Mouse (Mus musculus) MEL (cell line): ENCODE results near the gene Rpain. TPM values are rescaled to one million over a fixed set of nuclear protein-coding genes. Genes with fewer than 3 reads are reported as not detected.
A peak's percentile ranks its signal among the peaks of the same experiment; 100 is the strongest.

ENCODE experiments used
- DNase-seq: peaks from one replicate; pipeline ENCODE4 v3.0.0; 2011; ENCODE audit warnings: low read depth, low spot score
- H3K27ac ChIP-seq: 2 replicates; pipeline ENCODE4 v1.5.1; 2012; ENCODE audit warnings: low read depth, mild to moderate bottlenecking, control low read depth, low read length, moderate library complexity; ENCODE audit not compliant: control insufficient read depth
- H3K27me3 ChIP-seq, 2 experiments: fragments of 150-350 bp in 1 of 2; sonication (generic) in 1 of 2; 2 replicates each; pipeline ENCODE4 v1.6.1; 2012; ENCODE audit warnings: low read length in 2 of 2, mild to moderate bottlenecking in 2 of 2, improper control_type of control experiment in 1 of 2, moderate library complexity in 1 of 2; ENCODE audit not compliant: insufficient read depth in 2 of 2, control insufficient read depth in 1 of 2
- H3K36me3 ChIP-seq, 2 experiments: 2 replicates each; pipeline ENCODE4 v1.6.1; 2012 to 2014; ENCODE audit warnings: low read length in 2 of 2, improper control_type of control experiment in 1 of 2, inconsistent platforms in 1 of 2, mild to moderate bottlenecking in 1 of 2; ENCODE audit not compliant: insufficient read depth in 2 of 2, control insufficient read depth in 1 of 2
- H3K4me1 ChIP-seq, 2 experiments: fragments of 150-350 bp in 1 of 2; sonication (generic) in 1 of 2; 2 replicates each; pipeline ENCODE4 v1.6.1; 2012; ENCODE audit warnings: low read length in 2 of 2, improper control_type of control experiment in 1 of 2, mild to moderate bottlenecking in 1 of 2; ENCODE audit not compliant: insufficient read depth in 2 of 2, control insufficient read depth in 1 of 2
- H3K4me3 ChIP-seq, 2 experiments: fragments of 150-350 bp in 1 of 2; sonication (generic) in 1 of 2; 2 replicates each; pipeline ENCODE4 v1.5.1; 2012; ENCODE audit warnings: low read depth in 2 of 2, low read length in 2 of 2, mild to moderate bottlenecking in 2 of 2, moderate library complexity in 2 of 2, control low read depth in 1 of 2, improper control_type of control experiment in 1 of 2; ENCODE audit not compliant: control insufficient read depth in 1 of 2, insufficient read depth in 1 of 2
- H3K79me2 ChIP-seq: 2 replicates; pipeline ENCODE4 v1.6.1; 2012; ENCODE audit warnings: mild to moderate bottlenecking, low read length, moderate library complexity; ENCODE audit not compliant: control insufficient read depth, poor library complexity, insufficient read depth
- H3K9ac ChIP-seq: 2 replicates; pipeline ENCODE4 v1.6.1; 2012; ENCODE audit warnings: low read depth, mild to moderate bottlenecking, control low read depth, low read length, moderate library complexity; ENCODE audit not compliant: control insufficient read depth, poor library complexity, severe bottlenecking
- H3K9me3 ChIP-seq: fragments of 150-350 bp; sonication (generic); replicated peaks from 2 replicates; pipeline ENCODE4 v1.6.1; 2012; ENCODE audit warnings: mild to moderate bottlenecking, low read length, improper control_type of control experiment, moderate library complexity; ENCODE audit not compliant: insufficient read depth
- CHD1 ChIP-seq: IDR thresholded peaks from 2 replicates; pipeline ENCODE4 v1.6.1; 2012; ENCODE audit warnings: low read depth, mild to moderate bottlenecking, inconsistent platforms, low read length, improper control_type of control experiment
- CHD2 ChIP-seq: IDR thresholded peaks from 2 replicates; pipeline ENCODE4 v1.6.1; 2011; ENCODE audit warnings: low read length, improper control_type of control experiment
- CTCF ChIP-seq, 3 experiments: IDR thresholded peaks in 2 of 3; conservative IDR thresholded peaks in 1 of 3; 2 replicates each; pipeline ENCODE4 v1.5.1; 2011 to 2012; ENCODE audit warnings: low read length in 3 of 3, low read depth in 2 of 3, mild to moderate bottlenecking in 2 of 3, improper control_type of control experiment in 1 of 3, inconsistent platforms in 1 of 3, mixed read lengths in 1 of 3, moderate library complexity in 1 of 3; ENCODE audit not compliant: control insufficient read depth in 1 of 3, insufficient read depth in 1 of 3, poor library complexity in 1 of 3, severe bottlenecking in 1 of 3
- E2F4 ChIP-seq: IDR thresholded peaks from 2 replicates; pipeline ENCODE4 v1.6.1; 2011; ENCODE audit warnings: low read depth, low read length, improper control_type of control experiment, borderline replicate concordance
- ELF1 ChIP-seq: IDR thresholded peaks from 2 replicates; pipeline ENCODE4 v1.6.1; 2014; ENCODE audit warnings: low read depth, mild to moderate bottlenecking, inconsistent platforms, low read length, improper control_type of control experiment, moderate library complexity
- EP300 ChIP-seq, 2 experiments: IDR thresholded peaks; 2 replicates each; pipeline ENCODE4 v1.6.1; 2011; ENCODE audit warnings: improper control_type of control experiment in 2 of 2, low read length in 2 of 2, low read depth in 1 of 2, mild to moderate bottlenecking in 1 of 2
- ETS1 ChIP-seq: IDR thresholded peaks from 2 replicates; pipeline ENCODE4 v1.6.1; 2012; ENCODE audit warnings: low read depth, mild to moderate bottlenecking, inconsistent platforms, low read length, improper control_type of control experiment, moderate library complexity
- GABPA ChIP-seq: IDR thresholded peaks from 2 replicates; pipeline ENCODE4 v1.6.1; 2012; ENCODE audit warnings: low read depth, mild to moderate bottlenecking, inconsistent platforms, low read length, improper control_type of control experiment, moderate library complexity
- KAT2A ChIP-seq: conservative IDR thresholded peaks from 2 replicates; pipeline ENCODE4 v1.6.1; 2012; ENCODE audit warnings: low read depth, low read length, improper control_type of control experiment, inconsistent platforms
- MAX ChIP-seq: IDR thresholded peaks from 2 replicates; pipeline ENCODE4 v1.6.1; 2011; ENCODE audit warnings: low read length, improper control_type of control experiment
- MEF2A ChIP-seq: IDR thresholded peaks from 2 replicates; pipeline ENCODE4 v1.6.1; 2014; ENCODE audit warnings: low read depth, mild to moderate bottlenecking, inconsistent platforms, low read length, improper control_type of control experiment; ENCODE audit not compliant: poor library complexity, insufficient replicate concordance, severe bottlenecking; ENCODE audit errors: extremely low read depth
- MYB ChIP-seq: IDR thresholded peaks from 2 replicates; pipeline ENCODE4 v1.6.1; 2011; ENCODE audit warnings: mild to moderate bottlenecking, low read depth, low read length, improper control_type of control experiment
- MYC ChIP-seq: IDR thresholded peaks from 2 replicates; pipeline ENCODE4 v1.6.1; 2011; ENCODE audit warnings: low read depth, mild to moderate bottlenecking, low read length, improper control_type of control experiment, moderate library complexity
- POLR2A ChIP-seq, 2 experiments: IDR thresholded peaks; 2 replicates each; pipeline ENCODE4 v1.6.1; 2011 to 2012; ENCODE audit warnings: low read length in 2 of 2, mild to moderate bottlenecking in 2 of 2, control low read depth in 1 of 2, improper control_type of control experiment in 1 of 2, low read depth in 1 of 2, moderate library complexity in 1 of 2; ENCODE audit not compliant: control insufficient read depth in 1 of 2, insufficient read depth in 1 of 2, poor library complexity in 1 of 2
- RCOR1 ChIP-seq: IDR thresholded peaks from 2 replicates; pipeline ENCODE4 v1.6.1; 2012; ENCODE audit warnings: low read depth, mild to moderate bottlenecking, inconsistent platforms, low read length, improper control_type of control experiment
- SIN3A ChIP-seq: IDR thresholded peaks from 2 replicates; pipeline ENCODE4 v1.6.1; 2012; ENCODE audit warnings: low read length, improper control_type of control experiment, inconsistent platforms
- SMC3 ChIP-seq: IDR thresholded peaks from 2 replicates; pipeline ENCODE4 v1.6.1; 2011; ENCODE audit warnings: low read depth, low read length, improper control_type of control experiment
- TBP ChIP-seq: IDR thresholded peaks from 2 replicates; pipeline ENCODE4 v1.8.0; 2011; ENCODE audit warnings: low read depth, low read length, improper control_type of control experiment
- TCF12 ChIP-seq: IDR thresholded peaks from 2 replicates; pipeline ENCODE4 v1.6.1; 2014; ENCODE audit warnings: low read depth, mild to moderate bottlenecking, inconsistent platforms, low read length, improper control_type of control experiment, moderate library complexity
- USF1 ChIP-seq: IDR thresholded peaks from 2 replicates; pipeline ENCODE4 v1.6.1; 2014; ENCODE audit warnings: low read depth, mild to moderate bottlenecking, inconsistent platforms, low read length, improper control_type of control experiment, moderate library complexity
- ZKSCAN1 ChIP-seq: IDR thresholded peaks from 2 replicates; pipeline ENCODE4 v1.6.1; 2012; ENCODE audit warnings: low read depth, mild to moderate bottlenecking, inconsistent platforms, low read length, improper control_type of control experiment, moderate library complexity
- polyA plus RNA-seq, 2 experiments: library from polyadenylated mRNA; stranded (reverse) in 1 of 2; unstranded in 1 of 2; fragments of >175 nt in 1 of 2; fragments of >200 nt in 1 of 2; gene quantifications; 2 replicates each; pipeline versions ENCODE4 v1.2.1 to v1.2.4; 2012; ENCODE audit warnings: low replicate concordance in 2 of 2, low read depth in 1 of 2; ENCODE audit not compliant: insufficient read length in 2 of 2, insufficient read depth in 1 of 2, missing spikeins in 1 of 2
- total RNA-seq: library from RNA; depleted of rRNA; stranded (reverse); fragments of 300-350 nt; gene quantifications from 2 replicates; pipeline ENCODE4 v1.2.3, GENCODE M21; 2012

Gene Rpain
- total and polyA plus RNA-seq, 3 experiments = 60.8 to 93.5 TPM; not detected in 1

DNA sequence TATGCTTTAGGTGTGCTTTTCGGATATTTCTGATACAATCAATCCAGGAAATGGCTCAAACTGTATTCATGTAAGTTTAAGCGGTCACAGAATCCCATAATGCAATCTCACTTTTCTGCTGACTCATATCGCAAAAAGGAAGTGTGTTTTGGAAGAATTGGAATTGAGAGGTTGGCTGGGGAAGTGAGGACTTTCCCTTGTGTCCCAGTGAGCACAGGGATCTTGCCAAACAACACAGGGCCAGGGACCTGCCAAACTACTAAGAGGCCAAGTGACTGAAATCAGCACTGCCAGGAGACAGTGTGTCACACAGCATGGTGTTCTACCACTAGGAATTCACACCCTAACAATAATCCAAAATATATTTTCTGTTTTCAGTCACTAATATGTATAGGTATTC is 38.3 kb downstream of the Rpain start:
- Histone ChIP-seq H3K36me3 (peaks cover 5 to 10% of the 10 kb centered on the region in 2 experiments; a peak in 3 of 4 replicates), H3K4me3 (no peak overlapping the region), H3K27ac (no peak overlapping the region), H3K4me1 (no peaks in the 10 kb centered on the region; a peak in 2 of 4 replicates), H3K9ac (no peak overlapping the region), H3K27me3 (no peaks in the 10 kb centered on the region), H3K79me2 (peaks cover 9% of the 10 kb centered on the region), H3K9me3 (no peaks in the 10 kb centered on the region)
- TF ChIP-seq E2F4 (no peak), MEF2A (no peak), SMC3 (no peak), CHD1 (no peak), MYB (no peak), ELF1 (no peak), ETS1 (no peak), POLR2A (IDR thresholded peaks at IDR 0.05; ENCODE audit: control insufficient read depth in 1 of 2, insufficient read depth in 1 of 2, low read depth in 1 of 2, low read length in 2 of 2, poor library complexity in 1 of 2) (no peak), CHD2 (no peak), MYC (no peak), ZKSCAN1 (no peak), TBP (no peak)
- no peak for DNase-seq

DNA sequence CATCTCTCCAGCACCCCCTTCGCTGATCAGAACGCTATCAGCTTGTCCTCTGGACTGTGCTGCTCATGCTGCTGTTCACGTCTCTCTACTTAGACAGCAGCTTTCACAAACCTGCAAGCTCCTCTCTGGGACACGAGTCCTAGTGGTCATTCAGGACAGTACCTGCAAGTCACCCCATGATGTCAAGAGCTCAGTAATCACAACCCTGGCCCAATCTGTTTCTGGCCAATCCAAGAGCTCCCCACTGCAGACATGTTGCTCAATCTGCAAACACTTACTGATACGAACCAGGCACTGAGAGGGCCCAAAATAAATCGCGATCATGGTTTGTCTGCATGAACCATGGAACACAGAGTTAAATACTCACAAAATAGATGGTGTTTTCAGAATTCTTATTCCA is 42.7 kb downstream of the Rpain start:
- Histone ChIP-seq H3K9ac (no peak overlapping the region), H3K4me1 (peaks cover 0 to 2% of the 10 kb centered on the region in 2 experiments; a peak in 2 of 4 replicates), H3K9me3 (no peaks in the 10 kb centered on the region), H3K4me3 (no peak overlapping the region), H3K79me2 (peaks cover 17% of the 10 kb centered on the region), H3K36me3 (peaks cover 10 to 11% of the 10 kb centered on the region in 2 experiments), H3K27ac (no peak overlapping the region), H3K27me3 (no peaks in the 10 kb centered on the region)
- TF ChIP-seq ZKSCAN1 (no peak), EP300 (IDR thresholded peaks at IDR 0.05; ENCODE audit: low read depth in 1 of 2, low read length in 2 of 2) (no peak), CTCF (IDR thresholded peaks at IDR 0.05 in 2 of 3, conservative IDR thresholded peaks at IDR 0.05 in 1 of 3; ENCODE audit: control insufficient read depth in 1 of 3, insufficient read depth in 1 of 3, low read depth in 2 of 3, low read length in 3 of 3, poor library complexity in 1 of 3, severe bottlenecking in 1 of 3) (0 out of 6 replicates have a peak, but pooled peaks of 1 of the 3 experiments have one; percentile 8), MAX (no peak)
- no peak for DNase-seq

DNA sequence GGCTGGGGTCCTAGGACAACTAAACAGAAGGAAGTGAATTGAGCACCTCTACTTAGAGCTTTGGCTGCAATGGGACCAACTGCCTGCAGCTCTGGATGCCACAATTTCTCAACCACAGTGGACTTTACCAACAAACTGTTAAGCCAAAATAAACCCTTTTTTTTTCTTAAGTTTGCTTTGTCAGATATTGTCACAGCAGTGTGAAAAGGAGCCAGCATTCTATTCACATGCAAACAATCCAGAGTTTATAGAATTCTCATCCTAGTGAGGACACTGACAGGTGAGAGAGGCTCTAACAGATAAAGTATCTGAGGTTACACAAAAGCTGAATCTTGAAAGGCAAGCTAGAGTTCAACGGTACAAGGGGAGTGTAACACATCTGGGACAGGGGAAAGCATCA is 47.0 kb downstream of the Rpain start:
- TF ChIP-seq SIN3A (no peak), TCF12 (no peak), RCOR1 (no peak), KAT2A (no peak), USF1 (no peak), ETS1 (no peak), E2F4 (no peak), GABPA (no peak), EP300 (IDR thresholded peaks at IDR 0.05; ENCODE audit: low read depth in 1 of 2, low read length in 2 of 2) (no peak)
- Histone ChIP-seq H3K9ac (no peak overlapping the region), H3K4me3 (no peak overlapping the region), H3K79me2 (peaks cover 47% of the 10 kb centered on the region), H3K4me1 (peaks cover 0 to 15% of the 10 kb centered on the region in 2 experiments; a peak in 3 of 4 replicates), H3K9me3 (no peaks in the 10 kb centered on the region), H3K27ac (no peak overlapping the region), H3K27me3 (no peaks in the 10 kb centered on the region), H3K36me3 (peaks cover 12 to 28% of the 10 kb centered on the region in 2 experiments)
- no peak for DNase-seq
